Mouse (Mus musculus): Measurements from ENCODE around the gene Cd3eap.
A peak's percentile ranks its signal among the peaks of the same experiment; 100 is the strongest.

The Cd3eap gene

DNA sequence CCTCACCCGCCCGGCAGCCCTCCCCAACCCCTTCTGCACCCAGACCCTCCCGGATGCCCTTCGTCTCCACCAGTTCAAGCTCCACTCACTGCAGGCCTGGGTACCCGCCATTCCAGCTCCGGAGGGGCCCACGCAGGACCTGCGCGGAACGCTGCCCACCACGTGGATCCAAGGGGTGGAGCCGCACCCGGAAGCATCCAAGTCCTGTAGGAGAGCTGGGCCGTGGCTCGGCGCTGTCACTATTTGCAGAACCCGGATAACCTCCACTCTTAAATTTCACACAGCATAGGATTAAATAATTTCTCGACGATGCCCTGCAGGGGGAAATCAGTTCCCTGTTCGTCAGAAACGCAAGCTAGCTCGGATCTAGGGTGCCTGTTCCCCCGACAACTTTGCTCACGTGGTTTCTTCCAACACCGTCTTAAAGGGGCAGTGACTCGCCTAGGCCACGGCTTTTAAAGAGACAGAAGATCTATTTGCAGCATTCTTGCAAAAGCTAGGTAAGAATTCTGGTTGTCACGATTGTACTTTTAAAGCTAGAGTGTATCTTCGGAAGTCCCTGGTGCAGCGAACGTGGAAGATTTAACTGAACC lies at the start of gene Cd3eap, which contains the start of gene Ppp1r13l:
Cd3eap (minus strand) TSS at position 185 of the 593 bp plus-strand sequence.
Ppp1r13l (plus strand) TSS at position 451 of the 593 bp plus-strand sequence.
- peak; percentile 89 to 93 for DNase-seq

DNA sequence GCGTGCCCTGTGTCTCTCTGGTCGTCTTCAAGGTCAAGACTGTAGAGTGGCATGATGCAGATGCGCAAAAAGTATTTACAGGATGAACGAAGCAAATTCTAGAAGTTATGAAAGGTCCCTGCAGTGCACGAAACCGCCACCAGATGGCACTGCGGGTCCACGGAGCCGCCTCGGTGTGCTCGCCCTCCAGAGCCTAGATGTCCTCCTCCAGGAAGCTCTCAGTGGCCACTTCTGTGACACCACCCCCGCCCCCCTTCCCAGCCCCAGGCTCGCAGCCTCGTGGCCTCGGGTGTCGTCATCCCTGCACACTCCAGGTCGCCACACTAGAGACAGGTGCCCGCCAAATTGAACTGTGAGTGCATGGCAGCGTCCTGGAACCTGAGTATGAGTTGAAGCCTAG lies 46.1 kb upstream of the Cd3eap start:
- DNase-seq = peak; percentile 81 to 89

DNA sequence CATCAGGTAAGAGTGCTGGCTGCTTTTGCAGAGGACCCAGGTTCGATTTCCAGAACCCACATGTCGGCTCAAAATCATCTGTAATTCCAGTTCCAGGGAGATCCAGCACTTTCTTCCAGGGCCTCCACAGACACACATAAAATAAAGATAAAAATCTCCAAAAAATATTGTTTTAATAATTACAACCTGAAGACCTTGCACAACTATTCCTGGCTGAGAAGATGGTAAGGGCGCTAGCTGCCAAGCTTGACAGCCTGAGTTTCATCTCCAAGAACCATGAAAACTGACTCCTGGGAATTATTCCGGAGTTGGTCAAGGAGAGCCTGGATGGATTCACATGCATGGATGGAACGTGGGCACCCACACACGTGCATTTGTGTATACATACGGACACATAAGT lies 45.2 kb upstream of the Cd3eap start, which contains the start of gene Ckm:
Ckm (plus strand) TSS at position 301 of the 400 bp plus-strand sequence.
- DNase-seq = no peak

DNA sequence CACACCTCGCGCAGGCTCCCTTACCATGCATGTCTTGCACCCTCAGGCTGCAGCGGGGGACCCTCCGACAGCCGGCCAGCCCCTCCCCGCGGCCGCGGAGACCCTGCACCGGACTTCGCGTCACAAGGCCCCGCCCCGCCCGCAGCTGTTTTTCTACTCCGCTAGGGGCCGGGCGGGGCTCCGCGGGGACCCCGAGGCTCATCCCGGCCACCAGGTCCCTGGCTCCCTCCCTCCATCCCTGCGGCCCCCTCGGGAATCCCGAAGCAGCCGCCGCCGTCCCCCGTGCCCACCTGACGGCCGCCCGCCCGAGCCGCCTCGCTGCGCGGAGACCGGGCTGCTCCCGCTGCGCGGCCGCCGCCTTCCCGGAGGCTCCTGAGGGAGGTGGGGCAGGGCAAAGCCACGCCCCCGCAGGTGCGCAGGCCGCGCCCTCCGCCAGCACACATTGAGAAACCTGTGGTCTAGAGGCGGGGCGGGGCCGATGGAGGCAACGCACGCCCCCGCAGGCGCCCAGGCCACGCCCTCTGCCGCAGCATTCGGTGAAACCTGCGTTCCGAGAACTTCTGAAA lies 44.5 kb upstream of the Cd3eap start, which contains the start of gene Klc3:
Klc3 (minus strand) TSS at position 374 of the 566 bp plus-strand sequence.
- DNase-seq = peak; percentile 86 to 92

DNA sequence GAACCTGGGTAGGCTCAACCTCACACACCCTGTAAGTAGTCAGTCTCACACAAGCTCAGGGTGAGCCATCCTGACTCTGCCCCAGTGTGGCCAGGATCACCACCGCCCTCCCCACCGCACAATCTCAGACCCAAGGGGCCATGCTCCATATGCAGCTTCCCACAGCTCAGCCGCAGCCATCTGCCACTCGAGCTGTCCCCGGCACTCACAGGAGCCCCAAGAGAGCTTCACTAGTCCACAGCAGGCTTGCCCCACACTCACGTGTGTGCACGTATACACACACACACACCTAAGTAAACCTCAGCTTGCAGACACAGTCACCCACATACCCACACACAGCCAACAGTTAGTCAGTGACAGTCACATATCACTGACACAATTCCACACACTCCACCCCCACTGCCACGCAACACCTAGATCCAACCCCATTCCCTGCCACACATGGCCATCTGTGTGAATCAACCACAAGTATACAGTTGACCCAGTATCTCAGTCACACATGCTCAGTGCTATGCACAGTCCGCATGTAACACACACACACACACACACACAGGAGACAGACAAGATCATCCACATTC lies 43.3 kb upstream of the Cd3eap start:
- no peak for DNase-seq

DNA sequence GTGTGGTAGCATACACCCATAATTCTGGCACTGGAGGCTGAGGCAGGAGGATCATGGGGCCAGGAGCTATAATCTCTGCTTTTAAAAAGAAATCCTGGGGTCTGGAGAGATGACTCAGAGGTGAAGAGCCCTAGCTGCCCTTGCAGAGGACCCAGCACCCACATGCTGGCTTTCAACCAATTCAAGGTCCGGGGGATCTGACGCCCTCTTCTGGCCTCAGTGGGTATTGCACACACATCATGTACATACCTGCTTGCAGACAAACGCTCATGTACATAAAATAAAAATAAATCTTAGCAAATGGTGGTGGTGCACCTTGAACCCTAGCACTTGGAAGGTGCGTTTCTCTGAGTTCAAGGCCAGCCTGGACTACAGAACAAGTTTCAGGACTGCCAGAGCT lies 41.7 kb upstream of the Cd3eap start:
- DNase-seq = no peak

DNA sequence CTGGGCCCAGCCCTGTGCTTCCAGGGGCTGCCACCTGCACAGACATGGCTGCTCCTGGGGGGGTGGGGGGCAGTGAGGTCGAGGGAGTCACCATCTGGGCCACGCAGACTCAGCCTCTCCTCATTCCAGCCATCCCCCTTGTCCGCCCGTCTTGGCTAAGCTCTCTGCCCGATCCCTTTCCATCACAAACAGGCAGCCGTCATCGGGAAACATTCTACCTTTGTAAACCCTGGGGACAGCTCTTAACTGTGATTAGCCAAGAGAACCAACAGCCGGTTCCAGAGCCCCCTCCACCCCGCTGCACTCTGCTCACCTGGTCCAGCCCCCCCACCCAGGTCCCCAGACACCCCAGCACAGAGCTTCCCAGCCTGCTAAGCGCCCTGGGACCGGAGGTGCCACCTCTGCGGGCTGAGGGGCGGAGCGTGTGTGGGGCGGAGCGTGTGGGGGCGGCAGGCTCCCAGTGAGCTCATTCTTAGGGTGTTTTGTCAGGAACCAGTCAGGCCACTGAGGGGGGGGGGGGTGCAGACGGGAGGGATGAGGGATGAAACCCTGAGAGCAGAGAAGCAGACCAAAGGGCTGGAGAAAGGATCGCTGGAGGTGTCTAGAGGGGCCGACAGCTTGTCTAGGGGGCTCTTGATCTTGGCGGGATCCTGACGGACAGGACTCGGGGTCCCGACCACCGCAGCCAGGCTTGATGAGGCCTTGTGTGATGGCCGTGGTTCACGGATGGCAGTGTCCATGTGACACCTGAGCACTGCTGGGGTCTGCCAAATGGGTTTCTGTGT lies 40.4 kb upstream of the Cd3eap start:
- peak; percentile 63 to 79 for DNase-seq

DNA sequence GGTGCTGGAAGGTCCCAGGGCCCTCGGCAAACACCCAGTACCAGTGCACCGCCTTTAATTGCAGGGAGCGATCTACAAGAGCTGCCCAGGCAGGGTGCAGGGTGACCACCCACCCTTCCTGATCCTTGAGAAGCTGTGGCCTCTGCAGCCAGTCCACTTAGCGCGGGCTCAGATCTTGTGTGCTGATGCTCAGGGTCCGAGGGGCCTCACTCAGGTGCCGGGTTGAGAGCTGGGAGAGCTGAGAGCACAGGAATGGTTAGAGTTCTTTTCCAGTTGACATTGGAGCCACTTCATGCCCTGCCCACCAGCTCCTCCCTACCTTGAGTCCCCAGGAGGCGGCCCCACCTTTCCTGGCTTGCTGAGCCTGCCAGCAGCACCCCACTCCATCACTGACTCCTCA lies 35.2 kb upstream of the Cd3eap start:
- DNase-seq = no peak

DNA sequence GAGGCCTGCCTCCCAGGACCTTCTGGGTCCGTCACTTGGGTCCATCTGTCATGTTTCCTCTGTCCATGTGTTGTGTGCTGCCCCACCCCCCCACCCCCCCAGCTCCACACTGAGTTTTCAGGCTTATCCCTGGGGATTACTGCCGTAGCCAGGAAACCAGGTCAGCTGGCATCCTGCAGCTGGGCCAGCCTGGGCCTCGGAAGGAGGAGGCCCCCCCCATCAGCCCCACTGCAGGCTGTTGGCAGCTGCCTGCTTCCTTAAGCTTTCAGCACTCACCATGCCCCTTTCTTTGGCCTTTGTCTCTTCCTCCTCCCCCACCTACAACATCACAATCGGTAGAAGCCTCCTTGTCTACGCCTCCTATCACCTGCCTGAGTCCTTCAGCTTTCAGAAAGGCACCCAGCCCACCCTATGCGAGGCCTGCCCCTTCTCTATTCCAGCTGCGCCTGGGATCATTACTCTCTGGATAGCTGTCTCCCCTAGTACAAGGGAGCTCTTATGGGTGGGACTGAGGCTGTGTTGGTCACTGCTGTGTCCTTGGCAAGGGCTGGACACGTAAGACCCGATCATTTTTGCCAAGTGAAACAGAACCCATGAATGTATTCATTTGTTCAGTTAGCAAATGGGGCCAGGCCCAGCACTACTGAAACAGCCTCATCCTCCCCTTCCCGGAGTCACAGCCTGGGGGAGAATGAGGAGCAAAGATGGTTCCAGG lies 29.6 kb upstream of the Cd3eap start:
- DNase-seq = no peak

DNA sequence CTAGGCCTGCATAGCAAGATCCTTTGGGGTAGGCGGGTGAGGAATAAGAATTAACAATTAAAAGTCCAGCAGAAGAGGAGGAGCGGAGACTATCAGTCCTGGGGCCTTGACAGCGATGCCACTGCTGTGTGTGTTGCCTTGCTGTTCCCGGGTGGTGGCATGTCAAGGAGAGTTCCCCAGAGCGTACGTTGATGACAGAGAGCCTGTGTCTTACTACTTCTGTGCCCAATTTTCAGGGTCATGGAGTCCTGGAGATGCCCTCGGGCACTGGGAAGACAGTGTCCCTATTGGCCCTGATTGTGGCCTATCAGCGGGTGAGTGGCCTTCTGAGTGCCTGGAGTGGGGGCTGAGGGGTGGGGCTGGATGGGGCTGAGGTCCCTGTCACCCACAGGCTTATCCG lies 24.4 kb upstream of the Cd3eap start:
- no peak for DNase-seq

DNA sequence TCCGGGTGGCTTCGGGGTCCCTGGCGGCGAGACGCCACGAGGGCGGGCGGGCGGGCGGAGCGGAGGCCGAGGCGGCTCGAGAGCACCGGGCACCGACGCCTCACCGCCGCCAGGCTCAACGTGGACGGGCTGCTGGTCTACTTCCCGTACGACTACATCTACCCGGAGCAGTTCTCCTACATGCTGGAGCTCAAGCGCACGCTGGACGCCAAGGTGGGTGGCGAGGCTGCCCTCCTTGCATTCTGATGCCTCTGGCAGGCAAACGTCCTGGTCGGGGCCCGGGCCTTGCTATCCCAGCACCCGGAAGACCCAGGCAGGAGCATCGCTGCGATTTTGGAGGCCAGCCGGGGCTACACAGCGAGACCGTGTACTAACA lies 22.9 kb upstream of the Cd3eap start:
- DNase-seq = peak in 1 of 2 experiments; percentile 20

DNA sequence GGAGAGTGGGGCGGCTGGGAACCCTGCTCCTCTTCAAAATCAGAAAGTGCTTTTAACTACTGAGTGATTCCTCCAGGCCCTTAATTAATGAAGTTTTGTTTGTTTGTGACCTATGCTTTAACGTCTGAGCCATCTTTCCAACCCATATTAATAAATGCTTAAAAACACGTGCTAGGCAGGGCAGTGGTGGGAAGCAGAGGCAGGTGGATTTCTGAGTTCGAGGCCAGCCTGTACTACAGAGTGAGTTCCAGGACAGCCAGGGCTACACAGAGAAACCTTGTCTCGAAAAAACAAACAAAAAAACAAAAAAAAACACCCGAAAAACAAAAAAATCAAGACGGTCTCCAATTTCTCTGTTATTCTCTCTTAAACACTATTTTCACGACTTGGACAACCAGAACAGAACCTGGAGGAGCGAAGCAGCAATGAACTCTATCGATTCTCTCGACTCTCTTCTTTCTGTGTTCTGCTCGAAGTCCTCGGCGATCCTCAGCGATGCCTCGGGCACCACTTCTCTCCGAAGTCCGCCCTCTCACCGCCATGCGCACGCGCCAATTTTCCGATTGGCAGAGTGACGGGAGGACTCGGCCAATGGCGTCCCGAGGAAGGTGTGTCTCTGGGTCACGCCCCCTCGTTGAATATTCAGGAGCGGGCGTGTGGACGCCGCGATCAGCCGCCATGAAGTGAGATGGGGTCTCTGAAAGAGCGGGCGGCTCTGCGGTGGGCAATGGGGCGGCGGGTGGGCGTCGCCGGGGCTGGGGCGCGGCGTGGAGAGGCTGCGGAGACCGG lies 22.3 kb upstream of the Cd3eap start, which contains the start of gene Ercc2:
Ercc2 (plus strand) TSS at position 634 of the 789 bp plus-strand sequence.
- DNase-seq = peak; percentile 99

DNA sequence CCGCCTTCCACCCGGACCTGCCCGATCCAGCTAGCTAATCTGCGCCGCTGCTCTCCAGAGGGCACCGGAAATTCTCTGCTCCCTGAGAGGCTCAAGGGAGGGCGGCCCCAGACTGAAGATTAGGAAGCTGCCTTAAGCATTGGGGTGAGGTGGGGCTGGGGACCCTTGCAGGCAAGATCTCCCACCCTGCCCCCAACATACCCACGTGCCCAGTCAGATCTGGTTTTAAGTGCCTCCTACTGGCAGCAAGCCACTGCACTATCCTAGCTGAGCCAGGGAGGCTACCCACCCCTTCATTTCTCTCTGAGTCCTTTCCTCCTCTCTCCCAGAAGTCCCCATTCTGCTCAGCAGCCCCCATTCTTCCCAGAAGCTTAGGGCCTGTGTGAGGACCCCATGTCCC lies 18.8 kb upstream of the Cd3eap start:
- DNase-seq = no peak

DNA sequence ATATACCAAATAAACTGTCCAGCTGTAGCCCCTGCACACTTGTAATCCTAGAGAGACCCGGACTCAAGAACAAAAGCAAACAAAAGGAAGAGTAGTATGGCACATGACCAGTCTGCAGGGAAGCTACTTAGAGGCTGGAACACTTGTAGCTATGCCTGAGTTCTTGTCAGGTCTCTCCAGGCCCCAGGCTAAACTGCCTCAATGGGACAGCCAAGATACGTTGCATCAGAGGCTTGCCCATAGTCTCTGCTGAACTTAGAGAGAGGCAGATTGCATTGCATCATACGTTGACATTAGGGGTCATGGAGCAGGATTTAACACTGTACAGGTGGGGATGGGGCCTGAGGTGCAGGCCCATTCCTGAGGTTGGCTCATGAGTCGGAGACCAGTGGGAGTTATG lies 16.7 kb upstream of the Cd3eap start:
- no peak for DNase-seq

DNA sequence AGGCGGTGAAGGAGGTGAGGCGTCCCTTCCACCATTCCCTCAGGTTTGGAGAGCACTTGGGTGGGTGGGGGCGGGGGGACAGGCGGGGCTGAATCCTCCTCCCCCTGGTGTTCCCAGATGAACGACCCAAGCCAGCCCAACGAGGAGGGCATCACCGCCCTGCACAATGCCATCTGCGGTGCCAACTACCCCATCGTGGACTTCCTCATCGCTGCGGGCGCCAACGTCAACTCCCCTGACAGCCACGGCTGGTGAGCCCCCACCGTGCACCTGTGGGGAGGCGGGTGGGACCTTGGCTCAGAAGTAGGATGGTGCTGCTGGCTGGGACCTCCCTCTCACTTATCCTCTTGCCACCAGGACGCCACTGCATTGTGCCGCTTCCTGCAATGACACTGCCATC lies 16.1 kb upstream of the Cd3eap start:
- no peak for DNase-seq

DNA sequence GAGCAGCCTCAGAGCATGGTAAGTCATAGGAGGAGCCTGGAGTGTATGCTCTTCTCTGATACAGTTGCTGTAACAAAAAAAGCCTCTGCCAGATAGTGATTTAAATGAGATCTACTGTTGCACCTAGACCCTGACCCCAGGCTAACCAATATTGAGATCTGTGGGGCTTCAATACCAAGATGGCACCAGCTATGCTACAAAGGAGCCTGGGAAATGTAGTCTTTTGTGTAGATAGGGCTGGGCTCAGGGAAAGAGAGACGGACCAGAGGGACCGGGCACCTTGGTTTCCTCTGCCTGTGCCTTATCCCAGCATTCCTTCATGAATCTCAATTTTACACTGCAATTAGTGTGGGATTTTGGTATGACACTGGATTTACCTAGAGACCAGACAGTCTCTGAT lies 14.1 kb upstream of the Cd3eap start:
- DNase-seq = no peak

DNA sequence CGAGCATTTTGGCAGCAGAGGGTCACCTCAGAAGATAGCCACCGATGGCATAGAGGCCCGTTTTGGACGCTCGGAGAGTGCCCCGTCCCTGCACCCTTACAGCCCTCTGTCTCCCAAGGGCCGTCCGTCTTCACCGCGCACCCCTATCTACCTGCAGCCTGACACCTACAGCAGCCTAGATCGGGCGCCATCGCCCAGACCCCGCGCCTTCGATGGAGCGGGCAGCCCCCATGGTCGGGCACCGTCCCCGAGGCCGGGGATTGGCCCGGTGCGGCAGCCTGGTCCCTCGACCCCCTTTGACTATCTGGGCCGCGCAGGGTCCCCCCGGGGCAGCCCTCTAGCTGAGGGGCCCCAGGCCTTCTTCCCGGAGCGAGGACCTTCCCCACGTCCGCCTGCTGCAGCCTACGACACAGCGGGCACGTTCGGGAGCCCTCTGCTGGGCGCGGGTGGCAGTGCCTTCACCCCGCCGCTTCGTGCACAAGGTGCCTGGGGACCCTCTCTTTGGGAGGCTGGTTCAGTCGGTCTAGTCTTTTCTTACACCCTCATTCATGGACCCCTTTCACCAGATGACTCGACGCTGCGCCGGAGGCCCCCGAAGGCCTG lies 10.6 kb upstream of the Cd3eap start:
- peak; percentile 54 to 66 for DNase-seq

DNA sequence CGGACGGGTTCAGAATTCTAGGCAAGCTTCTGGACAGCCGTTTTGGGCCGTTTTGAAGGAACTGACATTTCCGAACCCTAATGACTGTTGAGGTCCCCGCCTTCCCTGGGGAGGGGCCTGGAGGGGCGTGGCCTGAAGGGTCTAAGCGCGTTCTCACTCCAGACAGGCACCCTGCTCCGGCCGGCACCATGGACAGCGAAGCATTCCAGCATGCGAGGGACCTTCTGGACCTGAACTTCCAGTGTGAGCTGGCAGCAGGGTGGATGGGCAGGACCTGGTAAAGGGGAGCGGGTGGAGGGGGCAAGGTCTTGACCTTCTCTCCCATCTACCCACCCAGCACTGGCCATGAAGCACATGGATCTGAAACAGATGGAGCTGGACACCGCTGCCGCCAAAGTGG lies 9.1 kb upstream of the Cd3eap start:
- peak; percentile 73 to 81 for DNase-seq

DNA sequence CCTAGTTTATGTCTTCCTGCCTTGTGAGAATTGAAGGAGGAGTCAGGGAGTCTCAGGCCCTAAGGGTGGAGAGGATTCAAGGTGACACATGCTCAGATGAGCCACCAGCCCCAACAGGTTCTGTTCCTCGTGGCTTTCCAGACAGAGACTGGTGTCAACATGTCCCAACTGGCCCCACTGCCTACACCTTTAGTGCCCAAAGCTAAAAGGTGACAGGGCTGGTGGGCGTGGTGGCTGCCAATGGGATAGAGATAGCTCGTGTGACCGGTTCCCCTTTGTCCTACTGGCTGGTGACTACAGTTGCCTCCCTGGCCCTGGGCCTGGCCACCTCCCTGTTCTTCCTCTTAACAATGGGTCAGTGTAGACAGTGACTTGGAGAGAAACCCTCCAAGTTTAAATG lies 6.1 kb upstream of the Cd3eap start:
- DNase-seq = no peak

DNA sequence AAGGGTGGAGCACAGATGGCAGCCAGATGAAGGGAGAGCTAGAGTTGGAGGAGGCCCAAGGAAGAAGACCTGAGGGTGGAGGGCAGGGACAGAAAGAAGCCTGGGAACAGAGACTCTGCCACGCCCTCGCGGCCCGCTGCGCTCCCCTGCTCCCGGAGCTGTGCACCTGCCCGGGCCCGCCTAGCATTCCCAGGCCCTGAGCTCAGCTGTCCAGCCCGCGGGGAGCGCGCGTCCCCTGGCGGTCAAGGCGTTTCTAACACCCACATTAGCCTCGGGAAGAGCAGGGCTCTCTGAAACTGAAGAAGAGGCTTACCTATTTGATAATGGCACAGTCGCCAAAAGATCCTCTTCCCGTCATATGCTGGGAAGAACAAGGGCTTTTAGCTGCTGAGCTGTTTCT lies 4.6 kb upstream of the Cd3eap start:
- peak; percentile 85 to 88 for DNase-seq

DNA sequence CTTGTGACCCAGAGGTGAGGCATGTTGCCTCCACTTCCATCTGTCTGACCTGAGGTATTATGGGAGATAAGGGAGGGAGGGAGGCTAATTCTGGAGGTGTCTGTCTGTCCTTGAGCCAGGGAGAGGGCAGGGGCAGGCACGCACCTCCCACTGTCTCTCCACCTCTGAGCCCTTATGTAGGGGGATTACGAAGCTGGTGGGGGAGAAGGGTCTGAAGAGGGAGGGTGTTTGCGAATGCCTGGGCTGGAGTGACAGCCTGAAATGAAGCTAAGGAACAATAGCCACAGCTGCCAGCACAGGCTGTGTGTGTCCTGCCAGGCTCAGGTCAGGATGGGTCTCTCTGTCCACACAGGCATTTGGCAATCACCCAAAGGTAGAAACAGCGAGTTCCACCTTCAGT lies 3.0 kb upstream of the Cd3eap start:
- no peak for DNase-seq

DNA sequence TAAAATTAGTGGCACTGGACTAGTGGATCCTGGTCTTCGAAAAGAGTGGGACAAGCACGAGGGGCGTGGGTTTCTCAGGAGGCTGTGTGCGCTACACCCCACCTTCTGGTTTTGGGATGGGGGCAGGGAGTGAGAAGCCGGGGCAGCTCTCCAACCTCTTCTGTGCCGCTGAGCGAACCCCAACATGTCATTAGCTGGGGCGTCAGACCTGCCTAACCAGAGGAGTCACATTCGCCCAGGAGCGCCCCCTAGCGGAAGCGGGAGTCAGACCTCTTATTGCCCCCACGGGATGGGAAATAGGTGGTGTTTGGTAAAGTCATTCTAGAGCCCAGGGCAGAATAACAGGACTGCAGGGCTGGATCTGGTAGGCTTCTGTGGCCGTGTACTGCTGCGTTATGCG lies 2.4 kb upstream of the Cd3eap start:
- DNase-seq = peak; percentile 82 to 85
